Mouse (Mus musculus): ENCODE data around the gene Bud23. TPM values are rescaled to one million over a fixed set of nuclear protein-coding genes. Genes with fewer than 3 reads are reported as not detected.
A peak's percentile ranks its signal among the peaks of the same experiment; 100 is the strongest.
"Not testable (repeated sequence)": the region's sequence is repeated elsewhere in the genome, so short reads cannot be mapped to it uniquely, and the experiment has no call there.

The Bud23 gene
- total RNA-seq, 2 experiments from 2014 or later, result 17.3 to 30.9 TPM

DNA sequence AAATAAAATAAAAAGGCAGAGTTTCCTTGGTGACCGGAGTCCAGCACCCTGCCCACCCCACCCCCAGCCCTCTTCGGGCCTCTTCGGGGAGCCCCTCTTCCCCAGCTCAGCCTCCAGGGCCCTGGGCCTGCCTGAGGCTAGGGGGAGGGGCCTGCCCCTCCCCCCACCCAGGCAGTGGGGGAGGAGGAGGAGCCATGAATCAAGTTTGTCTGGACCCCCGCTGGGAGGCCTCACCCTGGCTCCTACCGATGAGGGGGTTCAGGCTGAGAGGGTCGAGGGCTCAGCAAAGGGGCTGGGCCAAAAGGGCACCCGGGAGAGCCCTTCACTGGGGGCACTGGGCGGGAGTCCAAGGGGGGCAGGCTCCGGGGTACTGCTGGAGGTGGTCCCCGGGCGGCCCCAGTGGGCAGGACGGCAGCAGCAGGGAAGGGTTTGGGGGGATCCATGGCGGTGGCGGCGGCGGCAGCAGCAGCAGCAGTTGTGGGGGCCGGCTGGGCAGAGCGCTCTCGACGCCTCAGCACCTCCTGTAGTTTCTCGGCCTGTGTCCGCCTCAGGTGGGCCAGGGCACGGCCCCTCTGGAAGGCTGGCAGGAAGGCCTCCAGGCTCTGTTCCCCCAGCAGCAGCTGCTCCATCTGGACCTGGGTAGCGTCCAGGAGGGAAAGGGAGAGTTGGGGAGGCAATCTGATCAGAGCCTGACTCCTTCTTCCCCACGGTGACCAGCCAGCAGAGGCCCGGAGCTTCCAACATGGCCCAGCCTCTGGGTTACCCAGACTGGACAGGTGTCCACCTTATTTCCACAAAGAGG is 8.8 kb upstream of the Bud23 start:
- ATAC-seq (replicated peaks; ENCODE audit: low FRiP score, poor library complexity, severe bottlenecking), result no peak

DNA sequence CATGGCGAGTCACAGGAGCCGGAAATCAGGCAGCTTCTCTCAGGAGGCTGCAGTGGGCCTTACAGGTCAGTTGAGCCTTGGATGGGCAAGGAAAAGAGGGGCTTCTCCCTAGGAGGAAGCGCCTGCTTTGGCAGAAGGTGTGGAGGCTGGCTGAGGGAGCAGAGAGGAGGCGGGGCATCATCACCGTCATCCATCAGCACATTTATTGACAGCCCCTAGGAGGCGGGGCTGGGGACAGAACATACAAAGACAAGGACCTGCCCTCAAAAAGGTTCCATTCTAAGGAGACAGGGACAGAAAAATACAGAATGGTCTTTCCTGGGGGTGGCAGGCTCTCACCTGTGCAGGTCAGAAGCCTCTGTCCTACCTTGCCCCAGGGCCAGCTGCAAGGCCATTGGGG is 8.0 kb upstream of the Bud23 start:
- no peak for ATAC-seq (replicated peaks; ENCODE audit: low FRiP score, poor library complexity, severe bottlenecking)

DNA sequence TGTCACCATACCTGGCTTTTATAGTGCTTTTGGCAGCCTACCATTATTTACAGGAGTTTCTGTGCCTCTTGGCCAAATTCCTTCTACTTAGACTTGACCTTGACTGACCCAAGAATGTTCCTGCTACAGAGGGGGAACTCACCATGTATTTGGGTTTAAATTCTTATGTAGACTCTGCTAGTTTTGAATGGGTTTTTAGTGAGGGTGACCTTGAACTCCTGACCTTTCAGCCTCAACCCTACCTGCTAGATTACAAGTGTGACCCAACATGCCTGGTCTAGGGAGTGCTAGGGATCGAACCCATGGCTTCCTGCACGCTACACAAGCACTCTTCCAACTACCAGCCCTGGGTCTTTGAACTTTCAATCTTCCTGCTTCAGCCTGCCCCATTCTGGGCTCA is 7.3 kb upstream of the Bud23 start:
- ATAC-seq (replicated peaks; ENCODE audit: low FRiP score, poor library complexity, severe bottlenecking), result no peak

DNA sequence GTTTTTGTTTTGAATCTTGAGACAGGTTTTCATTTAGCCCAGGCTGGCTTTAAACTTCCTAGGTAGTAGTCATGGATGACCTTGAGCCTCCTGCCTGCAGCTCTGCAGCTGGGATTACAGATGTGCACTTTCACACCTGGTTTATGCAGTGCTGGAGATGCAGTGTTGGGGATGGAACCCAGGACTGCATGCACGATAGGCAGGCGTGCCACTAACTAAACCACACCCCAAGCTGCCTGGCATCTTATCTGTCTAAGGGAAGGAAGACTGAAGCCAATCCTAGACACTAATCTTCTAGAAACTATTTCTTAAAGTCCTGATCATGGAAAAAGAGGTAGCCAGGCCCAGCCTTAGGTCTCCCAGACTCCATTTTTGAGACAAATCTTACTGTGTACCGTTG is 5.7 kb upstream of the Bud23 start:
- ATAC-seq (replicated peaks; ENCODE audit: low FRiP score, poor library complexity, severe bottlenecking), result 0 out of 2 replicates have a peak, but pooled peaks have one; percentile 15

DNA sequence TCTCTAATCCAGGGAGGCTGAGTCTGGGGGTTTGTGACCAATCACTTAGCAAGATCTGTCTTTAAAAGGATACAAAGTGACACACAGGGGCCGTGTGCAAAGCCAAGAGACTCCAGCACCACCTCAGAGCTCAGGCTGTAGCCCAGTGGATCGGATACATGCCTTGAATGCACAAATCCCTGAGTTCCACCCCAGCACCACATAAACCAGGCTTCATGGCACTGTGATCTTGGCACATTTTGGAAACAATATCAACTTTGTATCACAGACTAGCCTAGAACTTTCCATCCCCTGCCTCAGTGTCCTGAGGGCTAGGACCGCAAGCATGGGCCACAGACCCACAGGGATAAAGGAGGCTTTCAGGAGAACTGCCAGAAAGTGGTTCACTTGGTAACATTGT is 1.2 kb upstream of the Bud23 start:
- ATAC-seq (replicated peaks; ENCODE audit: low FRiP score, poor library complexity, severe bottlenecking), result no peak

DNA sequence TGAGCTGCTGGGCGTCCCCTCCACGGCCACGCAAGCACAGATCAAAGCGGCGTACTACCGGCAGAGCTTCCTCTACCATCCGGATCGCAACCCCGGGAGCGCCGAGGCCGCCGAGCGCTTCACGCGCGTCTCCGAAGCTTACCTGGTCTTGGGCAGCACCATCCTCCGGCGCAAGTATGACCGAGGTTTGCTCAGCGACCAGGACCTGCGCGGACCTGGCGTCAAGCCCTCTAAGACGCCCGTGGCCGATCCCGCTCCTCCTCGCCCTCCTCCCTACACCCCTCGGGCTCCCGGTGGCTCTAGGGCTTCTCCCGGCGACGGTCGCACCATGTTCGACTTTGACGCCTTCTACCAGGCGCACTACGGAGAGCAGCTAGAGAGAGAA is 385 bp downstream of the Bud23 start:
- peak; percentile 68 for ATAC-seq (replicated peaks; ENCODE audit: low FRiP score, poor library complexity, severe bottlenecking)

DNA sequence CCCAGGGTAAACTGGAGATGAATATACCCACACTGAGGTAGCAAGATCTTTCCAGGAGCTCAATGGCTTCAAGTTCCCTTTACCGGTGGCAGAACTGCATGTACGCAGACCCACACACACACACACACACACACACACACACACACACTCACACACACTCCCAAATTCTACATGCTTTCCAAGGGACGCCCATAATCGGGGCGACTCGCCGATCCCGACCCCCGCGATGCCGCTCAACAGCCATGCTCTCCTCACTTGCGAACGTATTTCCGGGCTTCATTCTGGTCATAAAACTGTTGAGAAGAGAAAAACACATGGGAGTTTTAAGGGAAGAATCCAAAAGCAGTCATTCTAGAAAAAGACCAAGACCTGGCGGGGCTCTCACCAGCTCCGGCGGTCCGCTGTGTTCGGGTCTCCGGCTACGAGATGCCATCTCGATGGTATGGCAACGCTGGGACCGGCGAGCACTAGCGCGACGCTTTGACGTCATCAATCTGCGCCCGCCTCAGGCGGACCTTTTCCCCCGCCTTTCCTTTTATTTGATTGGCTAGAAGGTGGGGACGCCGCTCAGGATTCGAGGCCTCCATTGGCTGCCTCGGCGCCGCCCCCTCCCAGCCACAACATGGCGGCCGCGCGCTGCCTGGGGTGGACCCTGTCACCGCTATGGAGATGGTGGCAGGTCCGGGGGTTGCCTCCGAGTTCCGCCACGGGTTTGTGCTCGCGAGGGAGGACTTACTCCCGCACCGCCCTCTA is 954 bp downstream of the Bud23 start, which contains the start of gene Dnajc30:
TSS of gene Dnajc30 (plus strand) at position 574 of the 753 bp plus-strand sequence.
- peak; percentile 97 for ATAC-seq (replicated peaks; ENCODE audit: low FRiP score, poor library complexity, severe bottlenecking)

DNA sequence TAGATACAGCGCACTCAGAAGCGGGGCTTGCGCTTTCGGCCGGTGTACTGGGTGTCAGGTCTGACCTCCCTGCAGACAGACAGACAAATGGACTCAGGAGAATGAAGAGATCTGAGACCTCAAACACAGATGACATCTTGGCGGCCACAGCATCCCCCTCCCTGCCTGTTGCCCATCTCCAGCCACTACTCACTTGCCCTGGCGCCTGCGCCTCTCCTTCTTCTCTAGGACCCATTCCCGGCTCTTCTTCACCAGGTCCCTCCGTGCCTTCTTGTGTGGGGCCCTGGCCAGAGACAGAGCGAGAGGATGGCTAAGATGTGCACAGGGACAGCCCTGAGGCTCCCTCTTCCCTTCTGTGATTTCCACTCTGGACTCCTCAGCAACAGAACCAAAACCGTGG is 11.4 kb downstream of the Bud23 start:
- ATAC-seq (replicated peaks; ENCODE audit: low FRiP score, poor library complexity, severe bottlenecking), result no peak

DNA sequence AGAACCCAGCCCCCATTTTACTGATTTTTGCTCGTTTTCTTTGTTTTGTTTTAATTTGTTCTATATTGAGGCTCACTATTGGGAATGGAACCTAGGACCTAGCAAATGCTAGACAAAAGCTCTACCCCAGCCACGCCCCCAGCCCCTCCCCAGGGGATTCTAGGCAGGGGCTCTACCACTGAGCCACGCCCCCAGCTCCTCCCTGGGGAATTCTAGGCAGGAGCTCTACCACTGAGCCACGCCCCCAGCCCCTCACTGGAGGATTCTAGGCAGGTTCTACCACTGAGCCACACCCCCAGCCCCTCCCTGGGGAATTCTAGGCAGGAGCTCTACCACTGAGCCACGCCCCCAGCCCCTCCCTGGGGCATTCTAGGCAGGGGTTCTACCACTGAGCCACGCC is 15.5 kb downstream of the Bud23 start:
- not testable (repeated sequence) for ATAC-seq (replicated peaks; ENCODE audit: low FRiP score, poor library complexity, severe bottlenecking)

DNA sequence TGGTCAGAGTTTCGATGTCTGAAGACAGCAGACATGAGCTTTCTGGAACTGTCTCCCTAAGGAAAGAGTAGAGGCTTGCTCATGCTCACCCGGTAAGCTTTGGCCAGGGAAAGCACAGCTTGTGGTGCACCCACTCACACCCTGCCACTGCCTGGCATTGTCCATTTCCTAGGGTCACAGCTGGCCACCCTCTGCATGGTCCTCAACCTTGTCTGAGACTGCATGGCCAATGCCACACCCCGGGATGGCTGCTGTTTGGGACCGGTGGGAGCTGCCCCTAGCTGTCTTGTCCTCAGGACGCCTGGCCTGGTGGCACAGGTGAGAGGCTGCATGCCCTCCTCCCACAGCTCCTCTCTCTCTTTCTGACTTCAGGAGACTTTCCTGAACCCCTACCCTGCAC is 16.2 kb downstream of the Bud23 start:
- no peak for ATAC-seq (replicated peaks; ENCODE audit: low FRiP score, poor library complexity, severe bottlenecking)

DNA sequence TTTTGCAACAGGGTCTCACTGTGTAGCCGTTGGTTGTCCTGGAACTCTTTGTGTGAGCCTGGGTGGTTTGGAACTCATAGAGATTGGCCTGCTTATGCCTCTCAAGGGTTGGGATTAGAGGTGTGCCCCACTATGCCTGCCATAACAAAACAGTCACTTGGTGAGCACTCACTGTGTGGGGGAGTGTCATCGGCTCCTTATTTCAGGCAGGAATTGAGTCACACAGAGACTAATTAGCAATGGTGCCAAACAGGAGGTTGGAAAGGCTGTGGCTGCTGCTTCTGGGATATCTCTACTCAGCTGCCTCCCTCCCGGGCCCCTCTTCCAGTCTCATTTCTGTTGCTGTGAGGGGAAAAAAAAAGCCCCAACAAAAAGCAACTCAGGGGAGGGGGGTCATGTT is 20.2 kb downstream of the Bud23 start:
- ATAC-seq (replicated peaks; ENCODE audit: low FRiP score, poor library complexity, severe bottlenecking), result no peak

DNA sequence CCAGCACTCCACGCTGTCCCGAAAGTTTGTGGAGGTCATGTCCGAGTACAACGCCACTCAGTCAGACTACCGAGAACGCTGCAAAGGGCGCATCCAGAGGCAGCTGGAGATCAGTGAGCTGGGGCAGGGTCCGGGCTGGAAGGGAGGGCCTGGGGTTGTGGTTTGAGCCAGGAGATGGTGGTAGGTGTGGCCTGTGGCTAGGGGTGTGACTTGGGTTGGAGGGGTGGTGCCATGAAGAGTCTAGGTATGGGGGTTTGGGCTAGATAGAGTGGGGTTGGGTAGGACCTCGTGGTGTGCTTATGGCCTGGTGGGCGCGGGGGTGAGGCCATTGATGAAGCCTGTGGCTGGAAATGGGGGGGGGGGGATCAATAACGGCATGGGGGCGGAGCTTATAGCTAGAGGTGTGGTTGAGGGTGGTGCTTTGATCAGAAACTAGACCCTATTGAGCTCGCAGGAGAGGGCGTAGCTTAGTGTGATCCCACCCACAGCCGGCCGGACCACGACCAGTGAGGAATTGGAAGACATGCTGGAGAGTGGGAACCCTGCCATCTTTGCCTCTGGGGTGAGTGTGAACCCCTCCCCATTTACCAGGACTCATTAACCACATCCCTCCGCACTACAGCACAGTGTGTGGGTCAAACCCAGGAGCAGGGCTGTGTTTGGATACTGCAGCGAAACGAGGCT is 22.5 kb downstream of the Bud23 start:
- ATAC-seq (replicated peaks; ENCODE audit: low FRiP score, poor library complexity, severe bottlenecking), result no peak

DNA sequence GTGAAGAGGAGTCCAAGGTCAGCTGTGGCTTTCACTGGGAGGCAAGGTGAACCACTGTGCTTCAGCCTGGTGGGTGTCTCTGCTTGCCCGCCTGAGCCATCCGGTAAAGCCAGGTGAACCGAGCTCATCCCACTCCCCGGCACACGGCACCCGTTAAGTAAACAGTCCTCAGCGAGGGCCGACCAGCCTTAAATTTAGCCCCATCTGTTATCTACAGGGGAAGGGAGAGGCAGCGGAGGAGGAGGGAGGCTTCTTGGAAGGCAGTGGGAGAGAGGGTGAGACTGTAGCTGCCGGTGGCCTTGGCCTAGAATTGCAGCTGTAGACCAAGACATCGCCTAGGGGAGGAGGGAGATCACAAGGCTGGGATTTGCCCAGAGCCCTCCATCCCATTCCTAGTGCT is 24.0 kb downstream of the Bud23 start:
- ATAC-seq (replicated peaks; ENCODE audit: low FRiP score, poor library complexity, severe bottlenecking), result no peak

DNA sequence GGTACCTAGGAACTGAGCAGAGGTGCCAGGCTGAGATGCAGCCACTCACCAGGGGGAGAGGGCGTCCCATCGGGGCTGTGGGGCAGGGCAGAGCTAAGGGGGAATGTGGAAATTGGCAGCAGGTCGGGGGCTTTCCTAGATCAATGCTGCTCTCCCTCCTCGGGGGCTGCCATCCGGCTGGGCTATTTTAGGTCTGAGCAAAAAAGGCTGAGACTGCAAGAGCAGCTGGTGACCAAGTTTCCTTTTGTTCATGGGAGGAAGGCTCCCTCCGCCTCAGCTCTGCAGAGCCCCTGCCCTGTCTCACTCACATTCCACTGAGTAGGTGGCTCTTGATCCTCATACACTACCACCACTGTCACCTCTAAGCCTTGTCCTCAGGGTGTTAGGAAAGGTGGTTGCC is 24.7 kb downstream of the Bud23 start:
- no peak for ATAC-seq (replicated peaks; ENCODE audit: low FRiP score, poor library complexity, severe bottlenecking)

DNA sequence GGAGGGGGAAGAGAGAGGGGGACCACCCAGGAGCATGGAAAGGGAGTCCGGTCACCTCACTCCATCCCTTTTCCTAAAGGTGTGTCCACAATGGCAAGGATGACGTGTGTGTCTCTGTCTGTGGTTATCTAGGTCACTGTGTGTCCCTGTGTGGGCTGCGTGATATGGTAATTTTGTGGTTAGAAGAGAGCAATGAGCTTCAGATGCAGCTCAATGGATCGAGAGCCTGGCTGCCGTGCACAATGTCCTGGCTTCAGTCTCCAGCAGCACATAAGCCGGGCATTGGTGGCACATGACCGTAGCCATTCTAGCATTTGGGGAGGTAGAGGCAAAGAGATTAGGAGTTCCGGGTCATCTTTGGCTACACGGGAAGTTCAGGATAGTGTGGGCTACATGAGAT is 25.2 kb downstream of the Bud23 start:
- no peak for ATAC-seq (replicated peaks; ENCODE audit: low FRiP score, poor library complexity, severe bottlenecking)

DNA sequence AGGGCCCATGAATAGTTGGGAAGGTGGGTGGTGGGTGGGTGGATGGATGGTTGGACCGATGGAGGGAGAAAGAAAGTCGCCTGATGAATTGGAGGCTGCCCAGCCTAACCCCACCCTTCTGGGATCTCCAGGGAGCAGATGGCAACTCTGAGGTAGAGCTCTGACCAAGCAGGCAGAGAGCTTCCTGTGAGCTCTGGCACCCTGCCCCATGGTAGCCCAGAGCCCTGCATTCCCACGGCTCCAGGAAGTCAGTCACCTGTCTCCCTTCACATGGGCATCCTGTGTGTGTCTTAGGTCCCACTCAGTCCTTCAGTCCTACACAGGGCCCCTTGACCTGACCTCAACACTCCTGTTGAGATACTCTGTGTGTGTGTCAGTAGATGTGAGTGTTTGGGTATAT is 26.8 kb downstream of the Bud23 start:
- ATAC-seq (replicated peaks; ENCODE audit: low FRiP score, poor library complexity, severe bottlenecking), result no peak

DNA sequence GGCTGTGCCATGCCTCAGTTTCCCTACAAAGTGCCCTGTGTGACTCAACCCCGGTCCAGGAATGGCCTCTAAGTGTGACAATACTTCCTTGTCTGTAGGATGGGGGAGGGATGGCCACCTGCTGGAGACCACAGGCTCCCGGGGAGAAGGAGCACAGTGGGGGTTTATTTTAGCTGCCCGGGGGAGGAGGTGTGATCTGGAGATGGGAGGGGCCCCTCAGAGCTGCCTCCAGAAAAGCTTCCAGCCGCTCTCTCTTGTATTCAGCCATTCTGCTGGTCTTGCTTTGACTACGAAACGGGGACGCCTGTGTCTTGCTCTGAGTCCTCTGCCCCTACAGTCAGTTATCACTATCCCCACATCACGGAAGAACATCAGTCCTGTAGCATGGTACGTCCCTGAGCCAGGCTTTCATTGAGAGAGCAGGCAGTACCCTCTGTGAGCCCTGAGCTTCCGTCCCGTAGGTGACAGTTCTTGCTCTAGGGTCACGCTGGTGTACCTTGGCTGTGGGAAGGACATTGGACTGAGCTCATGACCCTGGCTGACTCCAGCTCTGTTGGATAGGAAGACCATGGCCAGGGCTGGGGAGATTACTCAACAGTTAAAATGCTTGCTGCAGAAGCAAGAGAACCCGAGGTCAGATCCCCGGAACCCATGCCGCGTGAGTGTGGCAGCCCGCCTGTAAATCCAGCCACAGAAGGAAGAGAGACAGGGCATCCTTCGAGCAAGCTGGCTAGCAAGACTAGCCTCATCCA is 29.0 kb downstream of the Bud23 start:
- ATAC-seq (replicated peaks; ENCODE audit: low FRiP score, poor library complexity, severe bottlenecking), result no peak

DNA sequence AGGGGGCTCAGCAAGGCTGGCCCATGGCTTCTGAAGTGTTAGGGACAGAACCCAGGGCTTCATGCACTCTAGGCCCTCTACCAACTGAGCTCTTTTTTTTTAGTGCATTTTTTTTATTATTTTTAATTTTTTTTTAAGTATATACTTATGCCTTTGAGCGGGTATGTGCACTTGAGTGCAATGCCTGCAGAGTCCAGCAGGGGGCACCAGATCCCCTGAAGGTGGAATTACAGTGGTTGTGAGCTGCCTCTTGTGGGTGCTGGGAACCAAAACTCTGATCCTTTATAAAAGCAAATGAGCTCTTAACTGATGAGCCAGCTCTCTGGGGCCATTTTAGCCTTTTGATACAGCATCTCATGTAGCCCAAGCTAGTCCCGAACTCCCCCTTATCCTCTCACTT is 30.2 kb downstream of the Bud23 start:
- 0 out of 2 replicates have a peak, but pooled peaks have one; percentile 29 for ATAC-seq (replicated peaks; ENCODE audit: low FRiP score, poor library complexity, severe bottlenecking)

DNA sequence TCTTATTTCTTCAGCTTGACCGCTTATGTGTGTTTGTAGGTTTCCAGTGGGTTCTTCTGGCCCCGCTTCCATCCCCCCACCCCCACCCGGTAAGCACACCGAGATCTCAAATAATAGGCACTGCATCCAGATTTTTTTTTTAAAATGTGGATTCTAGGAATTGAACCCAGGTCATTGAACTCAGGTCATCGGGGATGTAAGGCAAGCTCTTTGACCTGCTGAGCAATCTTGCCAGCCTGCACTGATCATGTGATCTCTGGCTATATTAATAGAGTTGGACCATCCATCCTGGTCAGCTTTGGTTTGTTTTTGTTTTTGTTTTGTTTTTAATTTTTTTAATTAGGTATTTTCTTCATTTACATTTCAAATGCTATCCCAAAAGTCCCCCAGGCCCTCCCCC is 32.2 kb downstream of the Bud23 start:
- ATAC-seq (replicated peaks; ENCODE audit: low FRiP score, poor library complexity, severe bottlenecking), result no peak
